Mouse (Mus musculus) stomach, postnatal 0 days (tissue): ENCODE results near the gene Lmo1. TPM values are rescaled to one million over a fixed set of nuclear protein-coding genes. Genes with fewer than 3 reads are reported as not detected.

Experiments used
- ATAC-seq: fragments of 200-750 bp; cut with Nextera tagmentation; 2 replicates; pipeline ENCODE4 v1.8.0; 2017; ENCODE audit not compliant: low FRiP score, low TSS enrichment
- DNase-seq: peaks from one replicate; pipeline ENCODE4 v3.0.0-alpha.2; 2016; ENCODE audit warnings: low spot score
- H3K27ac ChIP-seq: fragments of 300-500 bp; sonication (generic); replicated peaks from 2 replicates; pipeline ENCODE4 v1.5.1; 2014; ENCODE audit warnings: mild to moderate bottlenecking, control low read depth
- H3K27me3 ChIP-seq: fragments of 300-500 bp; sonication (generic); 2 replicates; pipeline ENCODE4 v1.6.1; 2014; ENCODE audit warnings: low read length; ENCODE audit not compliant: control insufficient read depth, insufficient read depth
- H3K36me3 ChIP-seq: fragments of 300-500 bp; sonication (generic); 2 replicates; pipeline ENCODE4 v1.6.1; 2014; ENCODE audit warnings: low read length, mixed read lengths; ENCODE audit not compliant: control insufficient read depth, insufficient read depth
- H3K4me1 ChIP-seq: fragments of 300-500 bp; sonication (generic); replicated peaks from 2 replicates; pipeline ENCODE4 v1.6.1; 2014; ENCODE audit warnings: antibody characterized with exemption; ENCODE audit not compliant: control insufficient read depth, insufficient read depth
- H3K4me2 ChIP-seq: fragments of 300-500 bp; sonication (generic); replicated peaks from 2 replicates; pipeline ENCODE4 v1.6.1; 2014; ENCODE audit warnings: low read depth, mild to moderate bottlenecking, control low read depth, moderate library complexity
- H3K4me3 ChIP-seq: fragments of 300-500 bp; sonication (generic); 2 replicates; pipeline ENCODE4 v1.5.1; 2014; ENCODE audit warnings: low read depth, low read length, control low read depth
- H3K9ac ChIP-seq: fragments of 300-500 bp; sonication (generic); 2 replicates; pipeline ENCODE4 v1.6.1; 2014; ENCODE audit warnings: mild to moderate bottlenecking, low read length, control low read depth, mixed read lengths
- H3K9me3 ChIP-seq: fragments of 300-500 bp; sonication (generic); 2 replicates; pipeline ENCODE4 v1.6.1; 2016; ENCODE audit warnings: low read length; ENCODE audit not compliant: control insufficient read depth
- CTCF ChIP-seq: IDR thresholded peaks from 2 replicates; pipeline ENCODE4 v1.5.1; 2016; ENCODE audit warnings: antibody characterized with exemption, low read depth, mild to moderate bottlenecking, moderate library complexity
- EP300 ChIP-seq: optimal IDR thresholded peaks from 2 replicates; pipeline ENCODE3; 2016; ENCODE audit warnings: antibody characterized with exemption
- WGBS: fragments of 180-500 bp; shearing (Covaris S2); extraction: QIAGEN DNeasy Blood & Tissue Kit; methylation state at CpG from one replicate; pipeline ENCODE4 v1.1.7; 2014; 5-methylcytosine and 5-hydroxymethylcytosine counted together
- polyA plus RNA-seq: library from polyadenylated mRNA; unstranded; fragments of >200 nt; fragmentation: Nextera tagmentation; extraction: Ambion mirVana; gene quantifications from 2 replicates; pipeline ENCODE4 v1.2.1, GENCODE M21; 2015

Lmo1 gene
- polyA plus RNA-seq, 1 experiment from 2014 or later: 22.4 TPM

DNA sequence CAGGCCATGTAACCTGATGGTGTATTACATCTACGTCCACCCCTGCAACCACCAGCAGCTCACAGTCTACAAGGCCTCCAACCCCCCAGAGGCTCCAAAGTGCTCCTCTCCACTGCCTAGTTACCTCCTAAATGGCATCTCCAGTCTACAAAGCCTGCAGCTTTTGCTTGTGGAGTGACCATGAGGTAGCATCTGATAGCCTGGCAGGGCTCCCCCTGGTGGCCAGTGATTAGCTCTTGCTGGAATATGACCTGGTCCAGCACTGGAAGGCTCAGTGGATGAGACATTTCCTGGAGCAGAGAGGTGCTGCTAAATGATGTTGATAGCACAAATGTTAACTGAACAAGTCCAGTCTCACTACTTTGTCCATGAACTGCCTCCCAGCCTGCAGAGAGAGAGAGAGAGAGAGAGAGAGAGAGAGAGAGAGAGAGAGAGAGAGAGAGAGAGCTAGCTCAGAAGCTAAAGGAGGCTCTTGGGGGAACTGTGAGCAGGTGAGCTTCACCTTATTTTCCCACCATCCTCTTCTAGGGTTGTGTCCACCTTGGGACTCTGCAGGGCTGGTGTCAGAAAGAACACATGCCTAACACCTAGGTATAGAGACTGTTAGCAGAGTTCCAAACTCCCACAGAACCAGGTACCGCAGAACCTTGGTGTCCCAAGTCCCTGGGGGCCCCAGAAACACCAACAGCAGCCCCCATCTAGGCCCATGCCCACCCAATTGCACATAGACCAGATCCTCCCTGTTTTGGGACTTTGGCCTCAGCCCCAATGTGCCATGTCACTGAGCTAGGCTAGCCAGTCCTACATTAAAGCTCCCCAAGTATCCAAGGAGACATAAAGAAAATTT is 43.3 kb upstream of the Lmo1 start:
- DNase-seq: peak; percentile 80
- H3K4me3 ChIP-seq: no peak overlapping the region
- TF ChIP-seq CTCF (peak; percentile 90), EP300 (no peak)
- H3K4me2 ChIP-seq: no peak overlapping the region
- H3K27ac ChIP-seq: no peak overlapping the region
- WGBS: 81% methylated on average over 2 of the region's 2 CpGs
- no peaks in the 10 kb centered on the region for H3K9me3 ChIP-seq
- no peaks in the 10 kb centered on the region for H3K36me3 ChIP-seq
- no peak overlapping the region for H3K9ac ChIP-seq
- no peaks in the 10 kb centered on the region for H3K4me1 ChIP-seq
- no peaks in the 10 kb centered on the region for H3K27me3 ChIP-seq
- 0 out of 2 replicates have a peak, but pooled peaks have one; percentile 53 for ATAC-seq

GRCm38 (mm10) chr7:109209804-109210203 is 34.8 kb upstream of the Lmo1 start:
- H3K9me3 ChIP-seq: no peaks in the 10 kb centered on the region
- WGBS: 66% methylated on average over 2 of the region's 2 CpGs
- no peak overlapping the region for H3K9ac ChIP-seq
- no peak overlapping the region for H3K4me3 ChIP-seq
- H3K36me3 ChIP-seq: no peaks in the 10 kb centered on the region
- TF ChIP-seq EP300: no peak
- TF ChIP-seq CTCF: no peak
- no peaks in the 10 kb centered on the region for H3K4me1 ChIP-seq
- no peaks in the 10 kb centered on the region for H3K27me3 ChIP-seq
- H3K27ac ChIP-seq: no peak overlapping the region
- no peak overlapping the region for H3K4me2 ChIP-seq
- DNase-seq (no peak), ATAC-seq (no peak)

DNA sequence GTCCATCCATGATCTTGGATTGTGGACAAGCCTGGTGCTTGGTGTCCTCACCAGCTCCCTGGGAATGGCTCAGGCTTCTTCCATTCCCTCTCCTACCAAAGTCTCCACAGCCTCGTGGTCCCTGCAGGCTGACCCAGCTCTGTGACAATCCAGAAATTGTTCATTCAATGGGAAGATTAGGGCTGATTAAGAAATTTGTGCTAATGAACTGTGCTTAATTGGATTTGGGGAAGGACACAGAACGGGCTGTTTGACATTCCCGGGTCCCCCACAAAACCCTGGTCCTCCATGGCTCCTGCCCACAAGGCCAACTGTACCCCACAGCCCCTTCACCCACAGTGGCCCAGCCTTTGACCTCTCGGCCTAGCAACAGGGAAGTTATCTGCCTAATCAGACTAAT is 32.8 kb upstream of the Lmo1 start:
- Histone ChIP-seq H3K9me3 (no peaks in the 10 kb centered on the region), H3K4me1 (no peaks in the 10 kb centered on the region), H3K36me3 (no peaks in the 10 kb centered on the region), H3K27ac (no peak overlapping the region), H3K27me3 (no peaks in the 10 kb centered on the region), H3K4me2 (no peak overlapping the region), H3K4me3 (no peak overlapping the region), H3K9ac (no peak overlapping the region)
- 88% methylated on average over 4 of the region's 4 CpGs for WGBS
- TF ChIP-seq EP300 (no peak), CTCF (no peak)
- ATAC-seq (no peak), DNase-seq (no peak)

- Histone ChIP-seq H3K27ac (no peak overlapping the region), H3K4me1 (no peaks in the 10 kb centered on the region), H3K36me3 (no peaks in the 10 kb centered on the region), H3K4me3 (no peak overlapping the region), H3K4me2 (no peak overlapping the region), H3K9ac (no peak overlapping the region), H3K27me3 (no peaks in the 10 kb centered on the region), H3K9me3 (no peaks in the 10 kb centered on the region)
- no peak for ATAC-seq
- no peak for DNase-seq
- 43% methylated on average over 2 of the region's 2 CpGs for WGBS
- TF ChIP-seq EP300 (no peak), CTCF (no peak)
Observed at GRCm38 (mm10) chr7:109206358-109206757, 31.4 kb upstream of the Lmo1 start.

DNA sequence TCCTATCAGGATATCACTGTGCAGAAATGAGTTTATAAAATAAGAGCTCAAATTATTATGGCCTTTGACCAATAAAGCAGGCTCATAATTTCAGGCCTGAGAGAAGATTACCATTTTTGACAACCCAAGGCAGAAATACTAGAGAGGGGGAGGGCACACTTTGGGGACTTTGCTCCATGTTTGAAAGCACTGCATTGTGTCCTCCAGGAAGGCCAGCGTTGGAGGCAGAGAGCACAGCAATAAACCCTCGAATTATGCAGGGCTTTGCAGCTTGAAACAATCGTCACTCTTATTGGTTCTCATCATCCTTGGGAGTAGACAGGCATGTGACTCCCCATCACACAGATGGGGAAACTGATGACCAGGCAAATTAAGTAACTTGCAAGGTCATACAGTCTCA is 28.1 kb upstream of the Lmo1 start:
- H3K4me1 ChIP-seq: no peaks in the 10 kb centered on the region
- H3K4me2 ChIP-seq: no peak overlapping the region
- ATAC-seq (no peak), DNase-seq (no peak)
- whole genome bisulfite sequencing: 60% methylated on average over 3 of the region's 3 CpGs
- TF ChIP-seq CTCF (no peak), EP300 (no peak)
- no peak overlapping the region for H3K27ac ChIP-seq
- H3K9me3 ChIP-seq: no peaks in the 10 kb centered on the region
- H3K36me3 ChIP-seq: no peaks in the 10 kb centered on the region
- H3K4me3 ChIP-seq: no peak overlapping the region
- H3K9ac ChIP-seq: no peak overlapping the region
- no peaks in the 10 kb centered on the region for H3K27me3 ChIP-seq

DNA sequence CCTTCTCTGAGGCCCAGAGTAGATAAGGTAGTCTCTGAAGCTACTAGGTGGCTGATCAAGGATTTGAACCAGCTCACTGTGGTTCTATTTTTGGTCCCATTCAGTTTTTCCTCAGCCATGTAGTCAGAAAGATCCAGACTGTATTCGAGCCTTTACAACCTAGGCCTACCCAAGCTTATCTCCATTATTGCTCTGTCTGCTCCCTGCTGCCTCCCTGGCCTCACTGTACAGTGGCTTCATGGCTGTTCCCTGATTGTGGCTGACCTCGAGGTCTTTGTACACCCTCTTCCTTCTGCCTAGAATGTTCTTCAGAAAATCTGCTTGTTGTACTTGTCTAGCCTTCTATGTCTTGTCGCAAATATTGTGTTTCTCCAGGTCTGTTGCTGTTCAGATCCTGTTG is 25.6 kb upstream of the Lmo1 start:
- H3K4me2 ChIP-seq: no peak overlapping the region
- TF ChIP-seq EP300: no peak
- TF ChIP-seq CTCF: no peak
- H3K27ac ChIP-seq: no peak overlapping the region
- H3K27me3 ChIP-seq: no peaks in the 10 kb centered on the region
- no peaks in the 10 kb centered on the region for H3K9me3 ChIP-seq
- 72% methylated on average over 3 of the region's 3 CpGs for WGBS
- no peak overlapping the region for H3K9ac ChIP-seq
- DNase-seq: no peak
- no peaks in the 10 kb centered on the region for H3K4me1 ChIP-seq
- no peaks in the 10 kb centered on the region for H3K36me3 ChIP-seq
- H3K4me3 ChIP-seq: no peak overlapping the region
- no peak for ATAC-seq
